Mouse (Mus musculus) embryonic facial prominence, embryonic 14.5 days (tissue): ENCODE data around the gene Wdfy4. TPM values are rescaled to one million over a fixed set of nuclear protein-coding genes. Genes with fewer than 3 reads are reported as not detected.

Source experiments
- ATAC-seq: fragments of 200-750 bp; cut with Nextera tagmentation; 2 replicates; pipeline ENCODE4 v1.8.0; 2017; ENCODE audit warnings: low read depth, moderate number of reproducible peaks, moderate TSS enrichment
- DNase-seq: peaks from one replicate; pipeline ENCODE4 v3.0.0-alpha.2; 2015; ENCODE audit warnings: low spot score
- H3K27ac ChIP-seq: fragments of 300-500 bp; sonication (generic); replicated peaks from 2 replicates; pipeline ENCODE4 v1.5.1; 2014; ENCODE audit warnings: low read depth, mild to moderate bottlenecking, low read length, moderate library complexity
- H3K27me3 ChIP-seq: fragments of 300-500 bp; sonication (generic); replicated peaks from 2 replicates; pipeline ENCODE4 v1.6.1; 2014; ENCODE audit warnings: low read length; ENCODE audit not compliant: control insufficient read depth, insufficient read depth
- H3K36me3 ChIP-seq: fragments of 300-500 bp; sonication (generic); 2 replicates; pipeline ENCODE4 v1.6.1; 2014; ENCODE audit warnings: low read length, mixed read lengths; ENCODE audit not compliant: control insufficient read depth, insufficient read depth
- H3K4me1 ChIP-seq: fragments of 300-500 bp; sonication (generic); 2 replicates; pipeline ENCODE4 v1.6.1; 2014; ENCODE audit warnings: antibody characterized with exemption, low read length; ENCODE audit not compliant: control insufficient read depth, insufficient read depth
- H3K4me2 ChIP-seq: fragments of 300-500 bp; sonication (generic); 2 replicates; pipeline ENCODE4 v1.6.1; 2014; ENCODE audit warnings: low read depth, mild to moderate bottlenecking, low read length, moderate library complexity, mixed read lengths
- H3K4me3 ChIP-seq: fragments of 300-500 bp; sonication (generic); 2 replicates; pipeline ENCODE4 v1.5.1; 2014; ENCODE audit warnings: low read depth, mild to moderate bottlenecking, low read length
- H3K9ac ChIP-seq: fragments of 300-500 bp; sonication (generic); 2 replicates; pipeline ENCODE4 v1.6.1; 2014; ENCODE audit warnings: low read depth, mild to moderate bottlenecking, low read length, moderate library complexity, mixed read lengths
- H3K9me3 ChIP-seq: fragments of 300-500 bp; sonication (generic); 2 replicates; pipeline ENCODE4 v1.6.1; 2016; ENCODE audit warnings: low read length; ENCODE audit not compliant: control insufficient read depth
- WGBS: fragments of 180-500 bp; shearing (Covaris S2); extraction: QIAGEN DNeasy Blood & Tissue Kit; methylation state at CpG from one replicate; pipeline ENCODE4 v1.1.7; 2014; 5-methylcytosine and 5-hydroxymethylcytosine counted together
- polyA plus RNA-seq: library from polyadenylated mRNA; unstranded; fragments of >200 nt; fragmentation: Nextera tagmentation; extraction: Ambion mirVana; gene quantifications from 2 replicates; pipeline ENCODE4 v1.2.1, GENCODE M21; 2014

The Wdfy4 gene
- polyA plus RNA-seq, 1 experiment from 2014 or later: 0.38 TPM

- DNase-seq: no peak
- 85% methylated on average over 6 of the region's 6 CpGs for WGBS
- no peaks in the 10 kb centered on the region for H3K36me3 ChIP-seq
- H3K9ac ChIP-seq: no peak overlapping the region
- H3K27ac ChIP-seq: no peak overlapping the region
- no peak overlapping the region for H3K4me2 ChIP-seq
- H3K4me1 ChIP-seq: no peaks in the 10 kb centered on the region
- no peaks in the 10 kb centered on the region for H3K27me3 ChIP-seq
- no peak overlapping the region for H3K4me3 ChIP-seq
- no peak for ATAC-seq
- H3K9me3 ChIP-seq: no peaks in the 10 kb centered on the region
These were observed 103.9 kb downstream of the Wdfy4 start for GRCm38 (mm10) chr14:33081370-33081860.

DNA sequence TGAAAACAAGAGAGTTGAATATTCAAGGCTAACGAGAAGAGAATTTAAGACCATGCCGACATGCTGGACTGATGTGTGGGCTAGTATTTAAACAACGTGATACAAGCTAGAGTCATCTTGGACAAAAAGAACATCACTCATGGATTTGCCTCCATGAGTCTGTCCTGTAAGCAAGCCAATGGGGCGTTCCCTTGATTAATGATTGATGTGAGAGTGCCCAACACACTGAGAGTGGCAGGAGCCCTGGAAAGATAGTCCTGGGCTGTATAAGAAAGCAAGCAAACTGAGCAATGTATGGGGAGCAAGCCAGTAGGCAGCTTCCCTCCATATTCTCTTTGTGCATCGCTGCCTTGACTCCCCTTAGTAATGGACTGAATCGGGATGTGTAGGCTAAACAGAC is 106.7 kb downstream of the Wdfy4 start:
- no peaks in the 10 kb centered on the region for H3K4me1 ChIP-seq
- H3K4me3 ChIP-seq: no peak overlapping the region
- H3K36me3 ChIP-seq: no peaks in the 10 kb centered on the region
- no peak overlapping the region for H3K27ac ChIP-seq
- no peak overlapping the region for H3K4me2 ChIP-seq
- WGBS: 86% methylated on average over 6 of the region's 6 CpGs
- no peak overlapping the region for H3K9ac ChIP-seq
- no peak for DNase-seq
- H3K27me3 ChIP-seq: no peaks in the 10 kb centered on the region
- no peaks in the 10 kb centered on the region for H3K9me3 ChIP-seq
- no peak for ATAC-seq

GRCm38 (mm10) chr14:33078110-33078509 is 107.2 kb downstream of the Wdfy4 start:
- Histone ChIP-seq H3K27me3 (no peaks in the 10 kb centered on the region), H3K9ac (no peak overlapping the region), H3K4me2 (no peak overlapping the region), H3K4me1 (no peaks in the 10 kb centered on the region), H3K9me3 (no peaks in the 10 kb centered on the region), H3K27ac (no peak overlapping the region), H3K36me3 (no peaks in the 10 kb centered on the region), H3K4me3 (no peak overlapping the region)
- DNase-seq: no peak
- ATAC-seq: no peak
- 89% methylated on average over 6 of the region's 6 CpGs for WGBS

DNA sequence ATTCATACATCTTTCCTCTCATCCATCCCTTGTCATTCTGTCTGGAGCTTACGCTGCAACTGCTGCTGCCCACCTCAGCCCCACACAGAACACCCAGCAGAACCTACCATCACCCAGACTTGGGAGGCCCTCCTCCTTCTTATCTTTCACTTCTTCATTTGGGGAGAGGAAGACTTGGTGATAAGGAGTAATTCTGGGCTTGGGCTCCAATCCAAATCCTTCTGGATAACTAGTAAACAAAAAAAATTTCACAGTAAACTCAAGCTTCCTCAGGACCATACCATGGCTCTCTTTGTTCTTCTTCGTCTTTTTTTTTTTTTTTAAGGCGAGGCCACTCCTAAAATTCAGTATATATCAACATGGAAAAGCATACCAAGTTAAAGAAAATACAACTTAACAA is 112.0 kb downstream of the Wdfy4 start:
- 85% methylated on average over 3 of the region's 3 CpGs for WGBS
- no peak overlapping the region for H3K4me2 ChIP-seq

DNA sequence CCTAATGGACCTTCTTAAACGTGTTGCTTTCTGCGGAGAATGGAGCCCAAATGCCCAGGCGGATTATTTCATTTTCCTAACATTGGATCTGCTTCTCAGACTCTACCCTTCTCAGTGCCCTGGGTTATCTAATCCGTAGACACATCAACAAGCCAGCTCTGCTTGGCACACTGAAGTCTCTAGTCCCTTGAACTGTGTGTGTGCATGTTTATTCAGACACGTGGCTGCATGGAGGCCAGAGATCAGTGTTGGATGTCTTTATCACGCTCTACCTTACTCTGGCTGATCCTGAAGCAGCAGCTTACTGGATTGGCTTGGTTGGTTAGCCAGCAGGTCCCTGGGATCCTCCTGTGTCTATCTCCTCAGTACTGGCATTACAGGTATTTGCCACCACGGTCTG is 113.0 kb downstream of the Wdfy4 start:
- H3K4me3 ChIP-seq: no peak overlapping the region
- no peaks in the 10 kb centered on the region for H3K4me1 ChIP-seq
- no peaks in the 10 kb centered on the region for H3K27me3 ChIP-seq
- DNase-seq (no peak), ATAC-seq (no peak)
- no peaks in the 10 kb centered on the region for H3K9me3 ChIP-seq
- H3K9ac ChIP-seq: no peak overlapping the region
- 88% methylated on average over 7 of the region's 7 CpGs for WGBS
- no peak overlapping the region for H3K27ac ChIP-seq
- H3K36me3 ChIP-seq: no peaks in the 10 kb centered on the region
- no peak overlapping the region for H3K4me2 ChIP-seq

More for the DNA sequence above, 112.0 kb downstream of the Wdfy4 start:
- DNase-seq (no peak), ATAC-seq (no peak)
- Histone ChIP-seq H3K27ac (no peak overlapping the region), H3K4me1 (no peaks in the 10 kb centered on the region), H3K9me3 (no peaks in the 10 kb centered on the region), H3K4me3 (no peak overlapping the region), H3K9ac (no peak overlapping the region), H3K36me3 (no peaks in the 10 kb centered on the region), H3K27me3 (no peaks in the 10 kb centered on the region)

GRCm38 (mm10) chr14:33067676-33068075 is 117.6 kb downstream of the Wdfy4 start:
- DNase-seq: no peak

DNA sequence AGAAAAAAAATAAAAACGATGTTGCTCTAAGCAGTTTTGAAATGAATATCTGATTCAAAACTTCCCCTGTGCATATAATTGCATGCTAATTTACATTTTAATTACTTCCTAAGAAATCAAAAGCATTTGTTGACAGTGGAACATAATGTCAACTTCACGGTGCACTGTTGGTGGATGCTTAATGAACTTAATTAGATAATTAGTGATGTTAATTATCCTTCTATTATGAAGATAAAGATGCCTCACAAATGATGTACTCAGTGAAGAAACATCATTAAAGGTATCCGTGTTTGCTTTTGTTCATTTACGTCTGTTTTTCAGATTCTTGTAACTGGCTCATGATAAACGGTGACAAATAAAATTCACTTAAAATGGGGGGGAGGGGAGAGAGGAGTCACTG is 122.3 kb downstream of the Wdfy4 start:
- no peak for ATAC-seq
- H3K4me3 ChIP-seq: no peak overlapping the region
- no peak for DNase-seq
- no peaks in the 10 kb centered on the region for H3K4me1 ChIP-seq
- 67% methylated on average over 5 of the region's 5 CpGs for WGBS
- H3K9ac ChIP-seq: no peak overlapping the region
- no peaks in the 10 kb centered on the region for H3K9me3 ChIP-seq
- no peaks in the 10 kb centered on the region for H3K27me3 ChIP-seq
- H3K27ac ChIP-seq: no peak overlapping the region
- no peaks in the 10 kb centered on the region for H3K36me3 ChIP-seq
- H3K4me2 ChIP-seq: no peak overlapping the region

More at GRCm38 (mm10) chr14:33067676-33068075, 117.6 kb downstream of the Wdfy4 start:
- Histone ChIP-seq H3K27ac (no peak overlapping the region), H3K36me3 (no peaks in the 10 kb centered on the region), H3K27me3 (no peaks in the 10 kb centered on the region), H3K9me3 (no peaks in the 10 kb centered on the region), H3K4me1 (no peaks in the 10 kb centered on the region), H3K9ac (no peak overlapping the region), H3K4me3 (no peak overlapping the region), H3K4me2 (no peak overlapping the region)
- ATAC-seq: no peak
- 68% methylated on average over 9 of the region's 9 CpGs for WGBS

GRCm38 (mm10) chr14:33058881-33059660 is 126.2 kb downstream of the Wdfy4 start:
- WGBS: 92% methylated on average over 7 of the region's 7 CpGs
- ATAC-seq: no peak
- Histone ChIP-seq H3K36me3 (no peaks in the 10 kb centered on the region), H3K4me2 (no peak overlapping the region), H3K9me3 (no peaks in the 10 kb centered on the region), H3K27me3 (no peaks in the 10 kb centered on the region), H3K4me1 (no peaks in the 10 kb centered on the region), H3K9ac (no peak overlapping the region), H3K27ac (no peak overlapping the region), H3K4me3 (no peak overlapping the region)
- no peak for DNase-seq

GRCm38 (mm10) chr14:33053441-33053840 is 131.9 kb downstream of the Wdfy4 start:
- DNase-seq (no peak), ATAC-seq (no peak)
- Histone ChIP-seq H3K27ac (no peak overlapping the region), H3K4me3 (no peak overlapping the region), H3K4me2 (no peak overlapping the region), H3K4me1 (no peaks in the 10 kb centered on the region), H3K9ac (no peak overlapping the region), H3K9me3 (no peaks in the 10 kb centered on the region), H3K36me3 (no peaks in the 10 kb centered on the region), H3K27me3 (no peaks in the 10 kb centered on the region)
- WGBS: 67% methylated on average over 8 of the region's 8 CpGs
